Mouse (Mus musculus): ENCODE data around the gene Ppp1r14a. TPM values are rescaled to one million over a fixed set of nuclear protein-coding genes. Genes with fewer than 3 reads are reported as not detected.

Gene Ppp1r14a
- polyA plus RNA-seq, 1 experiment from 2014 or later: 6.5 TPM

DNA sequence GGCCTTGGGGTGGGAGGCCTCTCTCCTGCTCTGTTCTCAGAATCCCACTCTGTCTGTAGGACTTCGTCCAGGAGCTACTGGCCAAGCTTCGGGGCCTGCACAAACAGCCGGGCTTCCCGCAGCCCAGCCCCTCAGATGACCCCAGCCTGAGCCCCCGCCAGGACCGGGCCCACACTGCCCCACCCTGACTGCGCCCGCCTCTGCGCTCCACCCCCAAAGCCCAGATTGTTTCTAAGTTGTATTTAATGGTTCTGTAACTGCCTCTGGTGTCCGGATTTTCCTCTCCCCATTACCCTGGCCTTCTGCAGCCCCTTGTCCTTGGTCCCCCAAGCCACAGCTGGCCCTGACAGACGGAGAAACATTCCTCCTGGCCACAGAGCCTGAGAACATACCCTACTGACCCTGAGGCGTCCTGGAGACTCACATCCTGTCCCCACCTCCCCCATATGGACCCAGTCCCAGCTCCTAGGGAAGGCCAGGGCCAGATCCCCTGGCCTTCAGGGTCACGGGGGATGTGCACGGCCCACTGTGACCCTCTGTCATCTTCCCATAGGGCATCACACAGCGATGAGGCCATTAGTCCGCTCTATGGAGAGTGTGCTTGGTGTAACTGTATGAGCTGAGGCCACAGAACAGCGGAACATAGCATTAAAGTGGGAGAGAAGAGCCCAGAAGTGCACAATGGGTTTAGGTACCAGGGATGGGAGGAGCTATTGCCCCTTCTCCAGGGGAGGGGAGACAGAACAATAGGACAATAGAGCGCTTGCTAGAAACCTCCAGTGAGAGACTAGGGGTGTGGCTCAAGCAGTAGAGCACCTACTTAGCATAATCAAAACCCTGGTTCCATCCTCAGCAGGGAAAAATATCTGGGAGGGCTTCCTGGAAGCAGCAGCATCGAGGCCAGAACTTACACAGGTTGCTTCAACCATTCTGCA, 4.3 kb downstream of the Ppp1r14a start:
- WGBS: 44% methylated on average over 19 of the region's 19 CpGs
- Histone ChIP-seq H3K9ac (replicated peaks) (no peak overlapping the region; the same call in 1 of the 2 replicates), H3K27ac (replicated peaks) (peak overlapping the region; percentile 91), H3K4me2 (replicated peaks) (no peak overlapping the region), H3K27me3 (no peaks in the 10 kb centered on the region), H3K9me3 (no peaks in the 10 kb centered on the region), H3K36me3 (no peaks in the 10 kb centered on the region), H3K4me1 (peaks cover 44% of the 10 kb centered on the region), H3K4me3 (no peak overlapping the region)
- no peak for ATAC-seq (replicated peaks)

DNA sequence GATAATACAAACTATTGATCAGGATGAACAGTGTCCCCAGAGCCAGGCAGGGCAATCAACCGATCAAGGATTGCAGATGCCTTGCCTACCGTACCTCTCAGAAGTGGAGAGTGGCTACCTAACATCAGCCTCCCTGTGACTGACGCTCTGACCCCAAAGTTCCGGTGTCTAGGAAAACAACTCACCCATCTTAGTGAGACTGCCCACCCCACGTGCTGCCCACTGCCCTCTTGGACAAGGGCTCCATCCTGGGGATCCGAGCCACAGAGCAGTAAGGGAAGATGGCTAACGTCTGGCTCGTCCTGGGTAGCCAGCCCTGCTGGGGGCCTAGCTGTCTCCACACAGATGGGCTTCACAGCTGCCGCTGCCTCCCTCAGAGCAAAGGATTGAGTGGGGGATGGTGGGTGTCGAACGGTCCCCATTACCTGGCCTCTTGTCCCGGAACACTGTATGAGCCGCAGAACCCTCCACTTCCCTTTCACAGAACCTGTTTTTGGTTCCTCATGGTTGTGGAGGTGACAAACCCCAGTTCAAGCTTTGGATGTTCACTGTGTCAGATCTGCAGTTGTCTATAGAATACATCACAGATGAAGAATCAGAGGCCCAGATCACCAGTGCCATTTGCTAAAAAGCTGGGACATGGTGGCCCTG, 5.1 kb downstream of the Ppp1r14a start:
- 75% methylated on average over 13 of the region's 13 CpGs for WGBS
- H3K4me3 ChIP-seq: no peak overlapping the region
- no peak overlapping the region for H3K9ac ChIP-seq (replicated peaks)
- H3K4me2 ChIP-seq (replicated peaks): no peak overlapping the region
- ATAC-seq (replicated peaks): no peak
- no peaks in the 10 kb centered on the region for H3K27me3 ChIP-seq
- no peaks in the 10 kb centered on the region for H3K36me3 ChIP-seq
- no peak overlapping the region for H3K27ac ChIP-seq (replicated peaks)
- H3K9me3 ChIP-seq: no peaks in the 10 kb centered on the region
- peaks cover 38% of the 10 kb centered on the region for H3K4me1 ChIP-seq

- 84% methylated on average over 24 of the region's 24 CpGs for WGBS
- peaks cover 29% of the 10 kb centered on the region for H3K4me1 ChIP-seq
- H3K4me2 ChIP-seq (replicated peaks): no peak overlapping the region
- ATAC-seq (replicated peaks): no peak
- H3K27ac ChIP-seq (replicated peaks): no peak overlapping the region
- H3K27me3 ChIP-seq: no peaks in the 10 kb centered on the region
- no peak overlapping the region for H3K9ac ChIP-seq (replicated peaks)
- no peaks in the 10 kb centered on the region for H3K36me3 ChIP-seq
- H3K4me3 ChIP-seq: no peak overlapping the region
- no peaks in the 10 kb centered on the region for H3K9me3 ChIP-seq
Observed at GRCm38 (mm10) chr7:29295861-29296647, 6.9 kb downstream of the Ppp1r14a start.

DNA sequence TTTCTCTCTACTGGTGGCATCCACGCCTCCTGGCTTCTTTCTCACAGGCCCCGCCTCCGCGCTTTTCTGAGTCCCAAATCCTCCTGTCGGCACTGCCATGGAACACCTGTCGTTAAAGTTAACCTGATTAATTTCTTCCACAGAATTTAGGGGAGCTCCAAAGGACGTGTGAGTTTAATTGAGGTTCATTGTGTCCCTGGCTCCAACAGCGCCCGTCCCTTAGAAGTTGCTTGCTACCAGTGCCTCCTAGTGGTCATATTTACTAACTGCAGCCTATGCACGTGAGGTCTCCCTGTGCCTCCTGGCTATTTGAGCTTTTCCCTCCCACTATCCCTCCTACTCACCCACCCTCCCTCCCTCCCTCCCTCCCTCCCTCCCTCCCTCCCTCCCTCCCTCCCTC, 7.9 kb downstream of the Ppp1r14a start:
- H3K9me3 ChIP-seq: no peaks in the 10 kb centered on the region
- 0 out of 2 replicates have a peak overlapping the region, but pooled peaks have one; percentile 16 for H3K4me2 ChIP-seq (replicated peaks)
- no peak overlapping the region for H3K9ac ChIP-seq (replicated peaks)
- no peaks in the 10 kb centered on the region for H3K27me3 ChIP-seq
- H3K36me3 ChIP-seq: no peaks in the 10 kb centered on the region
- ATAC-seq (replicated peaks): no peak
- peaks cover 22% of the 10 kb centered on the region for H3K4me1 ChIP-seq
- H3K27ac ChIP-seq (replicated peaks): no peak overlapping the region
- H3K4me3 ChIP-seq: no peak overlapping the region
- WGBS: 9% methylated on average over 10 of the region's 10 CpGs

- Histone ChIP-seq H3K36me3 (no peaks in the 10 kb centered on the region), H3K9me3 (no peaks in the 10 kb centered on the region), H3K9ac (replicated peaks) (no peak overlapping the region), H3K4me1 (peaks cover 26% of the 10 kb centered on the region), H3K4me2 (replicated peaks) (peak overlapping the region; percentile 36), H3K27ac (replicated peaks) (peak overlapping the region; percentile 67), H3K27me3 (no peaks in the 10 kb centered on the region), H3K4me3 (peak overlapping the region; percentile 19)
- WGBS: 2% methylated on average over 7 of the region's 7 CpGs
- ATAC-seq (replicated peaks): no peak
Observed at GRCm38 (mm10) chr7:29301127-29301566, 12.0 kb downstream of the Ppp1r14a start.

DNA sequence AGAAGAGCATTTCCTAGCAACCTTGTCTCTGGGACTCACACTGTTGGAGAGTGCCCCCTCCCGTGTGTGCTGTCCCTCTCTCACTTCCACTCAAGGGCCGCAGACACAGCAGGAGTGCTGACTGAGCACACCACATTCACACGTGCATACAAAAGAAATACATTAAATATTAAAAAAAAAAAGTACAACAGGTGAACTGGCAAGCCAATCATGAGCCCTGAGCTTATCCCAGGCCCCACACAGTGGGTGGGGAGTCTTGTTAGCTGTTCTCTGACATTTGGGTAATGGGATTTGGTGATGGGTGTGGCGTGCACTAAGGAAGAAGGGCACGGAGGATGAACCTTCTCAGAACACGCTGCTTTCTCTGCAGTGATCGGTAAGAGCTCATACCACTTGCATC, 13.5 kb downstream of the Ppp1r14a start:
- H3K36me3 ChIP-seq: no peaks in the 10 kb centered on the region
- H3K4me3 ChIP-seq: no peak overlapping the region
- H3K27me3 ChIP-seq: no peaks in the 10 kb centered on the region
- no peaks in the 10 kb centered on the region for H3K9me3 ChIP-seq
- 67% methylated on average over 7 of the region's 7 CpGs for WGBS
- no peak overlapping the region for H3K9ac ChIP-seq (replicated peaks)
- ATAC-seq (replicated peaks): no peak
- H3K4me1 ChIP-seq: peaks cover 40% of the 10 kb centered on the region
- H3K4me2 ChIP-seq (replicated peaks): no peak overlapping the region
- H3K27ac ChIP-seq (replicated peaks): no peak overlapping the region

GRCm38 (mm10) chr7:29303738-29304462, 14.8 kb downstream of the Ppp1r14a start, which contains the start of gene Dpf1:
TSS of gene Dpf1 (plus strand) at chr7:29303951.
- H3K4me1 ChIP-seq: peaks cover 49% of the 10 kb centered on the region
- peak within 1 kb of the TSS; percentile 97 for H3K4me2 ChIP-seq (replicated peaks)
- no peaks in the 10 kb centered on the region for H3K27me3 ChIP-seq
- peak within 1 kb of the TSS; percentile 74 for H3K4me3 ChIP-seq
- ATAC-seq (replicated peaks): peak; percentile 93
- H3K36me3 ChIP-seq: no peaks in the 10 kb centered on the region
- peak within 1 kb of the TSS; percentile 89 for H3K27ac ChIP-seq (replicated peaks)
- WGBS: under 1% methylated on average over 67 of the region's 67 CpGs
- peak within 1 kb of the TSS; percentile 86 for H3K9ac ChIP-seq (replicated peaks)
- no peaks in the 10 kb centered on the region for H3K9me3 ChIP-seq

- H3K27me3 ChIP-seq: no peaks in the 10 kb centered on the region
- no peak for ATAC-seq (replicated peaks)
- H3K4me1 ChIP-seq: peaks cover 56% of the 10 kb centered on the region
- peak overlapping the region; percentile 89 for H3K27ac ChIP-seq (replicated peaks)
- no peaks in the 10 kb centered on the region for H3K36me3 ChIP-seq
- under 1% methylated on average over 48 of the region's 48 CpGs for WGBS
- H3K9ac ChIP-seq (replicated peaks): peak overlapping the region; percentile 86
- H3K9me3 ChIP-seq: no peaks in the 10 kb centered on the region
- peak overlapping the region; percentile 97 for H3K4me2 ChIP-seq (replicated peaks)
- H3K4me3 ChIP-seq: peak overlapping the region; percentile 74
Observed at GRCm38 (mm10) chr7:29304463-29305262, 15.6 kb downstream of the Ppp1r14a start.

- Histone ChIP-seq H3K4me2 (replicated peaks) (peak overlapping the region; percentile 97), H3K27me3 (no peaks in the 10 kb centered on the region), H3K9me3 (no peaks in the 10 kb centered on the region), H3K36me3 (no peaks in the 10 kb centered on the region; the same call in 1 of the 2 replicates), H3K9ac (replicated peaks) (peak overlapping the region; percentile 86), H3K4me1 (peaks cover 64% of the 10 kb centered on the region), H3K4me3 (peak overlapping the region; percentile 74), H3K27ac (replicated peaks) (peak overlapping the region; percentile 89)
- 13% methylated on average over 9 of the region's 9 CpGs for WGBS
- ATAC-seq (replicated peaks): no peak
Observed at GRCm38 (mm10) chr7:29305263-29305988, 16.3 kb downstream of the Ppp1r14a start.

GRCm38 (mm10) chr7:29306108-29306507, 17.0 kb downstream of the Ppp1r14a start:
- peak overlapping the region; percentile 97 for H3K4me2 ChIP-seq (replicated peaks)
- H3K4me1 ChIP-seq: peaks cover 68% of the 10 kb centered on the region
- peak overlapping the region; percentile 89 for H3K27ac ChIP-seq (replicated peaks)
- 8% methylated on average over 7 of the region's 7 CpGs for WGBS
- H3K36me3 ChIP-seq: peaks cover 7% of the 10 kb centered on the region
- H3K9ac ChIP-seq (replicated peaks): peak overlapping the region; percentile 86
- no peak for ATAC-seq (replicated peaks)
- H3K9me3 ChIP-seq: no peaks in the 10 kb centered on the region
- peak overlapping the region; percentile 74 for H3K4me3 ChIP-seq
- H3K27me3 ChIP-seq: no peaks in the 10 kb centered on the region
